Mouse (Mus musculus) G1E (cell line): ENCODE results near the gene Mecr.

Experiments used
- CTCF ChIP-seq: IDR thresholded peaks from 2 replicates; pipeline ENCODE4 v1.5.1; 2012; ENCODE audit warnings: low read depth, low read length, inconsistent platforms, mixed read lengths
- GATA1 ChIP-seq: IDR thresholded peaks from 2 replicates; pipeline ENCODE4 v1.6.1; 2012; ENCODE audit warnings: borderline replicate concordance, low read length, inconsistent platforms, mixed read lengths
- TAL1 ChIP-seq: conservative IDR thresholded peaks from 2 replicates; pipeline ENCODE4 v1.6.1; 2012; ENCODE audit warnings: low read depth, low read length, inconsistent platforms, mixed read lengths

GRCm38 (mm10) chr4:131829123-131829522 lies 14.1 kb upstream of the Mecr start:
- TF ChIP-seq CTCF (no peak), GATA1 (no peak), TAL1 (peak; percentile 86)
